Mouse (Mus musculus): ENCODE measurements at regions not wholly inside any gene's neighbourhood (a gene's known extent, or its start where the extent isn't known, plus 50 kb on each side); places are given as distances from the start of the nearest gene placed in this dataset.

GRCm38 (mm10) chr7:129441085-129441617 is 150.5 kb upstream of the Wdr11 start:
- DNase-seq (ENCODE audit: extremely low spot score in 1 of 2, low spot score in 2 of 2) = no peak
- intact Hi-C loops (cut with DNase I) = no loop called here

GRCm38 (mm10) chr7:129469496-129469895 is 122.2 kb upstream of the Wdr11 start:
- intact Hi-C loops (cut with DNase I) = no loop called here
- peak in 1 of 2 experiments; percentile 27 for DNase-seq (ENCODE audit: extremely low spot score in 1 of 2, low spot score in 2 of 2)

- DNase-seq (ENCODE audit: extremely low spot score in 1 of 2, low spot score in 2 of 2) = no peak
- intact Hi-C loops (cut with DNase I) = no loop called here
Observed at GRCm38 (mm10) chr7:129483736-129484135, 107.9 kb upstream of the Wdr11 start.

GRCm38 (mm10) chr7:129506894-129507293 is 84.8 kb upstream of the Wdr11 start:
- DNase-seq (ENCODE audit: extremely low spot score in 1 of 2, low spot score in 2 of 2) = peak in 1 of 2 experiments; percentile 52
- intact Hi-C loops (cut with DNase I) = loop anchor here (5.0 kb wide), 2 partner anchors 270 to 645 kb away; no protein-coding TSS in a partner anchor

GRCm38 (mm10) chr7:129509631-129510132 is 82.0 kb upstream of the Wdr11 start:
- DNase-seq (ENCODE audit: extremely low spot score in 1 of 2, low spot score in 2 of 2) = no peak
- intact Hi-C loops (cut with DNase I) = loop anchor here (5.0 kb wide), 2 partner anchors 272 to 647 kb away; no protein-coding TSS in a partner anchor

GRCm38 (mm10) chr7:129514619-129515018 is 77.0 kb upstream of the Wdr11 start:
- intact Hi-C loops (cut with DNase I) = no loop called here
- DNase-seq (ENCODE audit: extremely low spot score in 1 of 2, low spot score in 2 of 2) = no peak

- intact Hi-C loops (cut with DNase I) = no loop called here
- DNase-seq (ENCODE audit: extremely low spot score in 1 of 2, low spot score in 2 of 2) = no peak
Observed at GRCm38 (mm10) chr7:129524369-129524915, 67.2 kb upstream of the Wdr11 start.

- intact Hi-C loops (cut with DNase I) = no loop called here
- DNase-seq (ENCODE audit: extremely low spot score in 1 of 2, low spot score in 2 of 2) = no peak
Observed at GRCm38 (mm10) chr7:129525985-129526384, 65.7 kb upstream of the Wdr11 start.

GRCm38 (mm10) chr7:129528263-129528662 is 63.4 kb upstream of the Wdr11 start:
- intact Hi-C loops (cut with DNase I) = no loop called here
- DNase-seq (ENCODE audit: extremely low spot score in 1 of 2, low spot score in 2 of 2) = no peak

GRCm38 (mm10) chr7:129533366-129533905 is 58.2 kb upstream of the Wdr11 start:
- no peak for DNase-seq (ENCODE audit: extremely low spot score in 1 of 2, low spot score in 2 of 2)
- intact Hi-C loops (cut with DNase I) = no loop called here
